Mouse (Mus musculus) erythroblast, embryonic 14.5 days (primary cell): ENCODE measurements around the gene Pop5. TPM values are rescaled to one million over a fixed set of nuclear protein-coding genes. Genes with fewer than 3 reads are reported as not detected.

Experiments
- H3K27me3 ChIP-seq: 2 replicates; pipeline ENCODE4 v1.6.1; 2012; ENCODE audit warnings: inconsistent platforms; ENCODE audit not compliant: control insufficient read depth
- H3K36me3 ChIP-seq: 2 replicates; pipeline ENCODE4 v1.6.1; 2012; ENCODE audit warnings: mild to moderate bottlenecking, inconsistent platforms; ENCODE audit not compliant: control insufficient read depth
- H3K4me1 ChIP-seq: 2 replicates; pipeline ENCODE4 v1.6.1; 2012; ENCODE audit warnings: inconsistent platforms; ENCODE audit not compliant: control insufficient read depth
- H3K4me3 ChIP-seq: replicated peaks from 2 replicates; pipeline ENCODE3; 2012; ENCODE audit warnings: moderate library complexity, mild to moderate bottlenecking, inconsistent platforms
- H3K9me3 ChIP-seq: 2 replicates; pipeline ENCODE4 v1.6.1; 2012; ENCODE audit warnings: low read length, inconsistent platforms, mixed read lengths; ENCODE audit not compliant: control insufficient read depth
- GATA1 ChIP-seq: IDR thresholded peaks from 2 replicates; pipeline ENCODE4 v1.6.1; 2012; ENCODE audit warnings: low read length, inconsistent platforms, mixed read lengths
- TAL1 ChIP-seq: IDR thresholded peaks from 3 replicates; pipeline ENCODE4 v1.6.1; 2012; ENCODE audit warnings: low read length, inconsistent platforms, mixed read lengths
- polyA plus RNA-seq: library from polyadenylated mRNA; stranded (reverse); fragments of >175 nt; gene quantifications from 2 replicates; pipeline ENCODE4 v1.2.3, GENCODE M21; 2012

Pop5 gene
- polyA plus RNA-seq, 1 experiment = 12.0 TPM

DNA sequence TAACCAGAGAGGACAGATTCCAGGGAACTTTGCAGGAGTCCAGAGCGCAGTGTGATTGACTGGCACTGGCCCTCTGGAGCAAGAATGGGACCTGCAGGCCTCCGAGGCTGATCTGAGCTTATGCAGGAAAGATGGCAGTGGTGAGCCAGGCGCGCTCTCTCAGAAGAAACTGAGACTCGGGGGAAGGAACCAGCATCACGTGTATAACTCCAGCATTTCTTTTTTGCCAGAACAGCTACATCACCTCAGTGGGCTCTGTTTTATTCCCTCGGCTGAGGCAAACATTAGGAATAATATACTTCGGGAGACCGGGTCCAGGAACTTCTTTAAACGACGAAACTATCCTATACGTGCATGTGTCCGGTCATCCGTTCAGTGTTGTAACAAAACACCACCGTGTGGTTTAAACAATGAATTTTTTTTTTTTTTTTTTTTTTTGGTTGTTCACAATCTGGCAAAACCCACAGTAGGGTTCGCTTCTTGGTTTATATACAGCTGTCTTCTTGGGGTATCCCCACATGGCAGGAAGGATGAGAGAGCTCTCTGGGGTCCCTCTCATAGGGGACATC lies 4.0 kb upstream of the Pop5 start:
- TF ChIP-seq TAL1 = no peak
- TF ChIP-seq GATA1 = no peak
- Histone ChIP-seq H3K9me3 (no peaks in the 10 kb centered on the region; the same call in 1 of the 2 replicates), H3K4me3 (no peak overlapping the region), H3K36me3 (no peaks in the 10 kb centered on the region), H3K4me1 (peaks cover 18% of the 10 kb centered on the region), H3K27me3 (peaks cover 63% of the 10 kb centered on the region)

GRCm38 (mm10) chr5:115232516-115232915 lies 3.1 kb upstream of the Pop5 start:
- Histone ChIP-seq H3K36me3 (no peaks in the 10 kb centered on the region), H3K9me3 (no peaks in the 10 kb centered on the region; the same call in 1 of the 2 replicates), H3K27me3 (peaks cover 62% of the 10 kb centered on the region), H3K4me3 (no peak overlapping the region), H3K4me1 (peaks cover 22% of the 10 kb centered on the region)
- TF ChIP-seq TAL1 (no peak), GATA1 (no peak)

- peaks cover 55% of the 10 kb centered on the region for H3K27me3 ChIP-seq
- peaks cover 28% of the 10 kb centered on the region for H3K4me1 ChIP-seq
Measured at GRCm38 (mm10) chr5:115233031-115233780, 2.4 kb upstream of the Pop5 start.

GRCm38 (mm10) chr5:115234519-115234918 lies 1.1 kb upstream of the Pop5 start:
- peaks cover 11% of the 10 kb centered on the region for H3K36me3 ChIP-seq
- H3K4me3 ChIP-seq = no peak overlapping the region
- no peaks in the 10 kb centered on the region; the same call in 1 of the 2 replicates for H3K9me3 ChIP-seq
- no peak for TF ChIP-seq TAL1
- TF ChIP-seq GATA1 = no peak
- peaks cover 54% of the 10 kb centered on the region for H3K27me3 ChIP-seq
- peaks cover 39% of the 10 kb centered on the region for H3K4me1 ChIP-seq

More at GRCm38 (mm10) chr5:115233031-115233780, 2.4 kb upstream of the Pop5 start:
- no peak for TF ChIP-seq TAL1
- no peak for TF ChIP-seq GATA1
- H3K9me3 ChIP-seq = no peaks in the 10 kb centered on the region; the same call in 1 of the 2 replicates
- no peak overlapping the region for H3K4me3 ChIP-seq
- H3K36me3 ChIP-seq = peaks cover 2% of the 10 kb centered on the region; the same call in 1 of the 2 replicates

GRCm38 (mm10) chr5:115235323-115235771 lies 289 bp upstream of the Pop5 start:
- Histone ChIP-seq H3K36me3 (peaks cover 19% of the 10 kb centered on the region), H3K9me3 (no peaks in the 10 kb centered on the region; the same call in 1 of the 2 replicates), H3K4me3 (peak overlapping the region; percentile 63), H3K4me1 (peaks cover 46% of the 10 kb centered on the region), H3K27me3 (peaks cover 54% of the 10 kb centered on the region)
- TF ChIP-seq TAL1 (no peak), GATA1 (no peak)

DNA sequence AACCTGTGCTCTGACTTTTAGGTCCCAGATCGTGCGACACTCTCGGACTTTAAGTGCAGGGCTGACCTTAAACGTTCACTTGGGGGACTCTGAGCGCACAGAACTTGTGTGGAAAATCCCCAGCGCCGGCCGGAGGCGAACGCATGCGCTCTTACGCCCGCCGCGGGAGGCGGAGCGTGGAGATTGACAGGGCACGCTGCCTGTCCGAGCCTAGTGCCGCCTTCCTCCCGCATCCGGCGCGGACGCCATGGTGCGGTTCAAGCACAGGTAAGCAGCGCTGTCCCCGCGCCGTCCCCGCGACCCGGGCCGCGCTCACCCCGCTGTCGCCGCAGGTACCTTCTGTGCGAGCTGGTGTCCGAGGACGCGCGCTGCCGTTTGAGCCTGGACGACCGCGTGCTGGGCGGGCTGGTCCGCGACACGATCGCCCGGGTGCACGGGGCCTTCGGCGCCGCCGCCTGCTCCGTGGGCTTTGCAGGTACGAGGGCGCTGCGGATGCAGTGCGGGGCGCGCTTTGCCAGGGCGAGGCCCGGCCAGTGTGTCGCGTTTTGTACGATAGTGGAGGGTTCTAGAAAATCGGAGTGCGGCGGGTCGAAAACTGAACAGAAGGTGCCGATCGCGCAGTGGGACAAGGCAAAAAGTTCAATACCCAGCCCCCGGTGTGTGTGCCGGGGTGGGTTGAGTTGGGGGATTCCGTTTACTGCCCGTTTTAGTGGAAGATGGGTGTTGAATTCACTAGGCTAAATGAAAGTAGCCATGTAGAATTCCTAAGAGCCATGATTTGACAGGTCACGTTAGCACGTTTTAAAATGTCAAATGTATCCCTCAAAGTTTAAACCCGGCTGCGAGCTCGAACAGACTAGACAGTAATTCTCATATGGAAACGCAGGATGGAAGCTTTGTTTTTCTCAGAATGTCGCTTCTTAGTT lies 2.4 kb downstream of the Pop5 start:
- H3K9me3 ChIP-seq = no peaks in the 10 kb centered on the region; the same call in 1 of the 2 replicates
- H3K27me3 ChIP-seq = peaks cover 31% of the 10 kb centered on the region
- H3K36me3 ChIP-seq = peaks cover 46% of the 10 kb centered on the region
- H3K4me3 ChIP-seq = peak overlapping the region; percentile 98
- TF ChIP-seq GATA1 (no peak), TAL1 (no peak)
- H3K4me1 ChIP-seq = peaks cover 44% of the 10 kb centered on the region

DNA sequence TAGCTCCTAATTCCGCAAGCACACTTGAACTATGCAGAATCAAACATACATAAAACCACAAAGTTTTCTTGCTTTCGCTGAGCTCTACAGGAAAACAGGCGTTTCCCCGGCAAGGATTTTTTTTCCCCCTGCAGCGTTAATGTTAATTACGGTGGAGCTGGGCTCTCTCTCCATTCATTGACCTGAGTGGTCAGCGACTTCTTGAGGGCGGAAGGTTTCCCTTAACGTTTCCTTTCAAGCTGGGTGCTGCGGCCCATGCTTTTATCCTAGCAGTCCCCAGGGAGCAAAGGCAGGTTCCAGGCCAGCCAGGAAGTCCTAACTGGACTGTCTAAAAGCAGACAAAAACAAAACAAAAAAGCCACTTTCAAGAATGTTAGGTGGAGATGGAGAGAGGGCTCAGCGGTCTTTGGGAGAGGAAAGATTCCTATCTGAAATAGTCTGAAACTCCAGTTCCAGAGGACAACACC lies 3.1 kb downstream of the Pop5 start:
- Histone ChIP-seq H3K9me3 (no peaks in the 10 kb centered on the region; the same call in 1 of the 2 replicates), H3K36me3 (peaks cover 53% of the 10 kb centered on the region), H3K27me3 (peaks cover 24% of the 10 kb centered on the region), H3K4me1 (peaks cover 44% of the 10 kb centered on the region), H3K4me3 (peak overlapping the region; percentile 98)
- TF ChIP-seq TAL1 (no peak), GATA1 (no peak)

- H3K27me3 ChIP-seq = peaks cover 10% of the 10 kb centered on the region
- H3K9me3 ChIP-seq = no peaks in the 10 kb centered on the region; the same call in 1 of the 2 replicates
- peaks cover 68% of the 10 kb centered on the region for H3K36me3 ChIP-seq
Measured at GRCm38 (mm10) chr5:115240191-115240590, 4.6 kb downstream of the Pop5 start.

More at GRCm38 (mm10) chr5:115240191-115240590, 4.6 kb downstream of the Pop5 start:
- no peak overlapping the region for H3K4me3 ChIP-seq
- H3K4me1 ChIP-seq = peaks cover 39% of the 10 kb centered on the region
- TF ChIP-seq TAL1 = no peak
- no peak for TF ChIP-seq GATA1
